Mouse (Mus musculus) heart, embryonic 13.5 days (tissue): Measurements from ENCODE around the gene Hoxb9. TPM values are rescaled to one million over a fixed set of nuclear protein-coding genes. Genes with fewer than 3 reads are reported as not detected.

Source experiments
- ATAC-seq: fragments of 200-750 bp; cut with Nextera tagmentation; 2 replicates; pipeline ENCODE4 v1.8.0; 2017; ENCODE audit warnings: moderate TSS enrichment; ENCODE audit not compliant: insufficient number of reproducible peaks, low FRiP score, low TSS enrichment; ENCODE audit errors: extremely low read depth
- H3K27ac ChIP-seq: fragments of 300-500 bp; sonication (generic); replicated peaks from 2 replicates; pipeline ENCODE4 v1.5.1; 2015; ENCODE audit warnings: moderate library complexity, mild to moderate bottlenecking, inconsistent platforms
- H3K27me3 ChIP-seq: fragments of 300-500 bp; sonication (generic); replicated peaks from 2 replicates; pipeline ENCODE4 v1.6.1; 2015; ENCODE audit warnings: mild to moderate bottlenecking, inconsistent platforms
- H3K36me3 ChIP-seq: fragments of 300-500 bp; sonication (generic); 2 replicates; pipeline ENCODE4 v1.6.1; 2015; ENCODE audit warnings: mild to moderate bottlenecking, inconsistent platforms
- H3K4me1 ChIP-seq: fragments of 300-500 bp; sonication (generic); 2 replicates; pipeline ENCODE4 v1.6.1; 2015; ENCODE audit warnings: inconsistent platforms
- H3K4me2 ChIP-seq: fragments of 300-500 bp; sonication (generic); 2 replicates; pipeline ENCODE4 v1.6.1; 2015; ENCODE audit warnings: inconsistent platforms, mild to moderate bottlenecking, moderate library complexity
- H3K4me3 ChIP-seq: fragments of 300-500 bp; sonication (generic); 2 replicates; pipeline ENCODE4 v1.5.1; 2015; ENCODE audit warnings: moderate library complexity, mild to moderate bottlenecking, inconsistent platforms
- H3K9ac ChIP-seq: fragments of 300-500 bp; sonication (generic); 2 replicates; pipeline ENCODE4 v1.6.1; 2015; ENCODE audit warnings: inconsistent platforms, mild to moderate bottlenecking, moderate library complexity
- H3K9me3 ChIP-seq: fragments of 300-500 bp; sonication (generic); 2 replicates; pipeline ENCODE4 v1.6.1; 2016; ENCODE audit warnings: inconsistent platforms
- WGBS: fragments of 180-500 bp; shearing (Covaris S2); methylation state at CpG from one replicate; pipeline ENCODE4 v1.1.7; 2015; ENCODE audit warnings: mixed read lengths; 5-methylcytosine and 5-hydroxymethylcytosine counted together
- polyA plus RNA-seq: library from polyadenylated mRNA; unstranded; fragments of >200 nt; fragmentation: Nextera tagmentation; extraction: Ambion mirVana; gene quantifications from 2 replicates; pipeline ENCODE4 v1.2.1, GENCODE M21; 2015

Gene Hoxb9
- polyA plus RNA-seq, 1 experiment from 2014 or later = not detected

GRCm38 (mm10) chr11:96303151-96304099 lies 32.2 kb downstream of the Hoxb9 start, which contains the start of gene Hoxb5:
Gene Hoxb5 (plus strand): TSS chr11:96303336.
- H3K27me3 ChIP-seq = peaks cover 100% of the 10 kb centered on the region
- H3K9me3 ChIP-seq = no peaks in the 10 kb centered on the region
- H3K36me3 ChIP-seq = no peaks in the 10 kb centered on the region
- H3K9ac ChIP-seq = peak within 1 kb of the TSS; percentile 70
- peak within 1 kb of the TSS; percentile 63 for H3K4me2 ChIP-seq
- H3K4me1 ChIP-seq = peaks cover 6% of the 10 kb centered on the region
- WGBS = under 1% methylated on average over 69 of the region's 69 CpGs
- H3K4me3 ChIP-seq = peak within 1 kb of the TSS; percentile 43
- no peak for ATAC-seq
- peak within 1 kb of the TSS; percentile 48; the same call in 1 of the 2 replicates for H3K27ac ChIP-seq

GRCm38 (mm10) chr11:96304381-96305195 lies 33.3 kb downstream of the Hoxb9 start:
- no peaks in the 10 kb centered on the region for H3K36me3 ChIP-seq
- peak overlapping the region; percentile 63 for H3K4me2 ChIP-seq
- peak overlapping the region; percentile 43 for H3K4me3 ChIP-seq
- no peak overlapping the region for H3K27ac ChIP-seq
- no peaks in the 10 kb centered on the region for H3K9me3 ChIP-seq
- H3K4me1 ChIP-seq = no peaks in the 10 kb centered on the region; the same call in 1 of the 2 replicates
- no peak for ATAC-seq
- peak overlapping the region; percentile 70 for H3K9ac ChIP-seq
- peaks cover 100% of the 10 kb centered on the region for H3K27me3 ChIP-seq
- WGBS = 2% methylated on average over 38 of the region's 38 CpGs

GRCm38 (mm10) chr11:96305505-96306182 lies 34.4 kb downstream of the Hoxb9 start:
- peaks cover 100% of the 10 kb centered on the region for H3K27me3 ChIP-seq
- WGBS = 57% methylated on average over 6 of the region's 6 CpGs
- no peak overlapping the region for H3K27ac ChIP-seq
- peak overlapping the region; percentile 43 for H3K4me3 ChIP-seq
- peak overlapping the region; percentile 15 for H3K4me2 ChIP-seq
- no peaks in the 10 kb centered on the region; the same call in 1 of the 2 replicates for H3K4me1 ChIP-seq
- H3K9me3 ChIP-seq = no peaks in the 10 kb centered on the region
- no peaks in the 10 kb centered on the region for H3K36me3 ChIP-seq
- peak overlapping the region; percentile 20; the same call in 1 of the 2 replicates for H3K9ac ChIP-seq
- no peak for ATAC-seq

GRCm38 (mm10) chr11:96306183-96306907 lies 35.1 kb downstream of the Hoxb9 start:
- Histone ChIP-seq H3K4me1 (0 out of 2 replicates have a peak, but pooled peaks cover 4% of the 10 kb centered on the region), H3K27me3 (peaks cover 100% of the 10 kb centered on the region), H3K9ac (no peak overlapping the region), H3K9me3 (no peaks in the 10 kb centered on the region), H3K27ac (no peak overlapping the region), H3K4me2 (peak overlapping the region; percentile 3), H3K36me3 (no peaks in the 10 kb centered on the region), H3K4me3 (peak overlapping the region; percentile 15)
- ATAC-seq = no peak
- WGBS = 24% methylated on average over 7 of the region's 7 CpGs

- Histone ChIP-seq H3K4me1 (peaks cover 8% of the 10 kb centered on the region; the same call in 1 of the 2 replicates), H3K4me3 (peak overlapping the region; percentile 15; the same call in 1 of the 2 replicates), H3K36me3 (no peaks in the 10 kb centered on the region), H3K4me2 (no peak overlapping the region; the same call in none of the 2 replicates), H3K9me3 (no peaks in the 10 kb centered on the region), H3K9ac (no peak overlapping the region), H3K27me3 (peaks cover 100% of the 10 kb centered on the region), H3K27ac (no peak overlapping the region)
- ATAC-seq = no peak
- WGBS = 17% methylated on average over 13 of the region's 13 CpGs
Observed at GRCm38 (mm10) chr11:96306908-96307269, 35.6 kb downstream of the Hoxb9 start.

- Histone ChIP-seq H3K27ac (no peak overlapping the region), H3K36me3 (no peaks in the 10 kb centered on the region), H3K4me3 (peak overlapping the region; percentile 5; the same call in 1 of the 2 replicates), H3K4me1 (peaks cover 11% of the 10 kb centered on the region; the same call in 1 of the 2 replicates), H3K27me3 (peaks cover 100% of the 10 kb centered on the region), H3K4me2 (0 out of 2 replicates have a peak overlapping the region, but pooled peaks have one; percentile 6), H3K9me3 (no peaks in the 10 kb centered on the region), H3K9ac (no peak overlapping the region)
- 17% methylated on average over 4 of the region's 4 CpGs for WGBS
- ATAC-seq = no peak
Observed at GRCm38 (mm10) chr11:96308763-96309162, 37.5 kb downstream of the Hoxb9 start.

GRCm38 (mm10) chr11:96309288-96309687 lies 38.0 kb downstream of the Hoxb9 start:
- no peak overlapping the region for H3K27ac ChIP-seq

GRCm38 (mm10) chr11:96310183-96310938 lies 39.1 kb downstream of the Hoxb9 start:
- no peak for ATAC-seq
- peaks cover 100% of the 10 kb centered on the region for H3K27me3 ChIP-seq
- no peak overlapping the region for H3K9ac ChIP-seq
- no peak overlapping the region for H3K27ac ChIP-seq
- peak overlapping the region; percentile 47; the same call in 1 of the 2 replicates for H3K4me3 ChIP-seq
- no peaks in the 10 kb centered on the region for H3K36me3 ChIP-seq
- H3K9me3 ChIP-seq = no peaks in the 10 kb centered on the region
- peaks cover 11% of the 10 kb centered on the region; the same call in 1 of the 2 replicates for H3K4me1 ChIP-seq
- WGBS = 12% methylated on average over 20 of the region's 20 CpGs
- H3K4me2 ChIP-seq = peak overlapping the region; percentile 64

More at GRCm38 (mm10) chr11:96309288-96309687, 38.0 kb downstream of the Hoxb9 start:
- no peaks in the 10 kb centered on the region for H3K36me3 ChIP-seq
- H3K9me3 ChIP-seq = no peaks in the 10 kb centered on the region
- 24% methylated on average over 4 of the region's 4 CpGs for WGBS
- H3K9ac ChIP-seq = no peak overlapping the region
- ATAC-seq = no peak
- peak overlapping the region; percentile 5; the same call in 1 of the 2 replicates for H3K4me3 ChIP-seq
- peaks cover 11% of the 10 kb centered on the region; the same call in 1 of the 2 replicates for H3K4me1 ChIP-seq
- 0 out of 2 replicates have a peak overlapping the region, but pooled peaks have one; percentile 6 for H3K4me2 ChIP-seq
- H3K27me3 ChIP-seq = peaks cover 100% of the 10 kb centered on the region

- H3K4me3 ChIP-seq = peak overlapping the region; percentile 47
- peaks cover 11% of the 10 kb centered on the region; the same call in 1 of the 2 replicates for H3K4me1 ChIP-seq
- H3K9ac ChIP-seq = 0 out of 2 replicates have a peak overlapping the region, but pooled peaks have one; percentile 28
- H3K4me2 ChIP-seq = peak overlapping the region; percentile 64
- H3K9me3 ChIP-seq = no peaks in the 10 kb centered on the region
- WGBS = 15% methylated on average over 6 of the region's 6 CpGs
- ATAC-seq = no peak
- no peaks in the 10 kb centered on the region for H3K36me3 ChIP-seq
- H3K27ac ChIP-seq = no peak overlapping the region
- H3K27me3 ChIP-seq = peaks cover 100% of the 10 kb centered on the region
Observed at GRCm38 (mm10) chr11:96311097-96311496, 39.8 kb downstream of the Hoxb9 start.
